Mouse (Mus musculus): ENCODE results near the gene Cnst.
"Not testable (repeated sequence)": the region's sequence is repeated elsewhere in the genome, so short reads cannot be mapped to it uniquely, and the experiment has no call there.

Gene Cnst
- long read RNA-seq, experiment 1, partial matches to known transcripts: 1 of 1 reads
- long read RNA-seq, experiment 1, other reads (novel, unspliced or antisense): 0 of 1 reads
- long read RNA-seq, experiment 2, partial matches to known transcripts: 2 of 2 reads
- long read RNA-seq, experiment 2, other reads (novel, unspliced or antisense): 0 of 2 reads

DNA sequence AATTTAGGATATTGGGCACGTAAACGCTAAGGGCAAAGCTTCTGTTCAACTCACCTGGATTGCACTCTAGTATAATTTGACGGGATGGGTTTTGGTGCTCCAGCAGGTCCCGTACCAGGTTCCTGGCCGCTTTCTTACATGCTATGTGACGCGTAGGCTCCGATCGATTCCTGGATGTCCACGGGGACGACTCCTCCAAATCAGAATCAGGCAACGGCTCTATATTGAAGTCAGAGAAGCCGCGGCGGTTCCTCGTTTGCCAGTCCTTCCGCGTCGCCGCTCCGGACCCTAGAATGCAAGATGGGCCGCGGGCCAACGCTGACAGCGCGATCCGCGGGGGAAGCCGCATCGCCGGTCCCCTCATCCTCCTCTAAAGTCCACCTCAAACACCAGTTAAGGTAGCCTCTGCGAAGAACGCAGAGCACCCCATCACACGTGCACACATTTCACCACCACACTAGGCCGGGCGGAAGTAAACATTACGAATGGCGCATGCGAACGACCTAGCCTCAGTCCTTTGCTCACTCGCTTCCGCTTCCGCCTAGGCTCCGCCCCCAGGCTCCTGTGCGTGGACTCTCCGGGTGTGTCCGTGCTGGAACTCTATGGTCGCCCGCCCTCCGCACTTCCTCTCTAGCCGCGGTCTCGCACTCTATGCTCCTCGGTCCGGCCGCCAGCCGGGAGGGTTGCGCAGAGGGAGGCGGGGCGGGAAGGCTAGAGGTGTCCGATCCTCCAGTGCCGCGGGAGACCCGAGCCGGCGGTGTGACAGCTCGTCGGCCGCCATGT, at the start of gene Cnst, which contains the start of gene Tfb2m:
Cnst (plus strand) TSS at position 603 of the 783 bp plus-strand sequence.
Tfb2m (minus strand) TSS at position 500 of the 783 bp plus-strand sequence.
- intact Hi-C loops (cut with DNase I): not testable (repeated sequence)

DNA sequence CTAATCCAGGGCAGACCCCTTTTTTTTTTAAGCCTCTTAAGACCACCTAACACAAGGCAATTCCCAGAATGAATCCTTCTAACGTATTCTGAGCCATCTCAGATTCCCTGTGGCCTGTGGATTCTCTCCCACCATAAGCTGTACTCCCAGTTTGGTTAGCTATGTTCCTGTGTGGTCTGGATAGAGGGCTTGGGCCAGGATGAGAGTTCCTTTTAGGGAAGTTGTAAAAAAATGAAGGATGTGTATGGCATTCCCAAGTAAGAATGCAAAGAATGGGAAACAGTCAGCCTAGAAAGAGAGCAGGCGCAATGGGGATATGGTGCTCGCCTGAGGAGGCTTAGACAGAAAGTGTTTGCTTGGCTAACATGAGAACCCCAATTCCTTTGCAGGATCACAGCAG, 46.9 kb upstream of the Cnst start:
- intact Hi-C loops (cut with DNase I): no loop called here

DNA sequence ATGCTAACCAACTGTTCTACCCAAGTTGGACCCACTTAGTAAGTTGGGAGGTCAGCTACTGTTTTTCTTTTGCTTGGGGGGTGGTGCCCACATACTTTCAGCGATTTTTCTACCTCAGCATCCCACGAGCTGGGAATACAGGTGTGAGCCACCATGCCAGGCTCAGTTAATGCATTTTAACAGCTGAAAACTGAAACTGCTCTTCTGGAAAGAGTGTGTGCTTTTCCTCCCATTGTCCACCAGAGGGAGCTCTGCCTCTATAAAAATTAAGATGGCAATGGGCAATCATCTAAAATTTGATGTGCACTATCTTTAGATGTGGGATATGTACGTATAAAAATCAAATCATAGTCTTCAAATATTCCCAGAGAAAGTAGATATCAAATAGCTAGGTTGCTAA, 43.6 kb upstream of the Cnst start:
- intact Hi-C loops (cut with DNase I): no loop called here

DNA sequence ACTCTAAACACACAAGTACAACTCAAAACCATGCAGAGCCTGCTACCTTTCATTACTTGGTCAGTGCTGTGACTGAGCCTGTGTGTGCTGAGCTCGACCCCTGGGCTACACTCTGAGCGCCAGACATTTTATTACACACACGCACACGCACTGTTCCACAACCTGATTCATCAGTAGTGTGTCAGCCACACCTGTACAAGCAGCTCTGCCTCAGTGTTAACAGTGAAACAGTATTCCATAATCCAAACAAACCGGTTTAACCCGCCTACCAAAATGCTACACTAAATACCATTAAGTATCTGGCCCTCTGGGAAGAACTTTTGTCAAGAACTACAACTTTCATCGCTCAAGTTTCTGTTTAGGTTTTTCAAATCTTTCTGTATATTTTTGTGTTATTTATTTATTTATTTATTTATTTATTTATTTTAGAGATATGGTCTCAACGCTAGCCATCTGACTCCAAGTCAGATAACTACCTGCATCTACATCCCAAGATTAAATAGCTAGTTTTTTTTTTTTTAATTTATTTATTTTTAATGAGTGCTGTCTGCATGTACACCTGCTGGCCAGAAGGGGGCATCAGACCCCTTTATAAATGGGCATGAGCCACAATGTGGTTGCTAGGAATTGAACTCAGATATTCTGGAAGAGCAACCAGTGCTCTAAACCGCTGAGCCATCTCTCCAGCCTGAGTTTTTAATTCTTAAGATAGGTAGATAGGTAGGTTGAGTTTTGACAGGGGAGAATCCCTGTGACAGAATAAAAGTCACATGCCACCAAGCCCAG, 39.4 kb upstream of the Cnst start:
- intact Hi-C loops (cut with DNase I): loop anchor here (5.0 kb wide), 1 partner anchor 116 kb away; no protein-coding TSS in a partner anchor

DNA sequence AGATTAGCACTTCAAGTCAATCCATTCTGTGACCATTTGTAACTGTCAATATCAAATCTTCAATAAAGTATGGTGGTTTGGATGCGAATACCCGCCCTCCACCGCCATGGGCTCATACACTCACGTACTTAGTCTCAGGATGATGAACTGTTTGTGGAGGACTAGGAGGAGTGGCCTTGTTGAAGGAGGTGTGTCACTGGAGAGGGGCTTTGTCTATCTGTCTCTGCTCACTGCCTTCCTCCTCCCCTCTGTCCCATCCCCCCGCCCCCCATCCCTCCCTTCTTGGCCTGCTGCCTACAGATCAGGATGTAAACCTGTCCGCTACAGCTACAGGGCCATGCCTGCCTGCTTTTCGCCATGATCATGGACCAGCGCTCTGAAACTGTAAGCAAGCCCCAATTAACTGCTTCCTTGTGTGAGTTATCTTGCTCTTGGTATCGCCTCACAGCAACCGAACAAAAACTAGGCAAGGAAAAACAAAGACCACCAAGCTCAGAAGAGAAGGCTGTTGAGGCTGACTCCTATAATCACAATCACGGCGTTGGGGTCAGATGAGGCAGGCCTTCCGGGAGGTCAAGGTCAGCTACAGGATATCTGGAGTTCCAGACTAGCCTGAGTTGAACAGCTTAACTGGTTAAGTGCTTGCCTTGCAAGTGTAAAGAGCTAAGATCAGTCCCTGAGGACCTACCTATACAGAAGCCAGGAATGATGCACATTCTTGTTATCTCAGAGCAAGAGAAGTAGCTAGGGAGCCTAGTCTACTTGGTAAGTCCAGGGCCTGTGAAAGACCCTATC, 35.4 kb upstream of the Cnst start:
- intact Hi-C loops (cut with DNase I): no loop called here

DNA sequence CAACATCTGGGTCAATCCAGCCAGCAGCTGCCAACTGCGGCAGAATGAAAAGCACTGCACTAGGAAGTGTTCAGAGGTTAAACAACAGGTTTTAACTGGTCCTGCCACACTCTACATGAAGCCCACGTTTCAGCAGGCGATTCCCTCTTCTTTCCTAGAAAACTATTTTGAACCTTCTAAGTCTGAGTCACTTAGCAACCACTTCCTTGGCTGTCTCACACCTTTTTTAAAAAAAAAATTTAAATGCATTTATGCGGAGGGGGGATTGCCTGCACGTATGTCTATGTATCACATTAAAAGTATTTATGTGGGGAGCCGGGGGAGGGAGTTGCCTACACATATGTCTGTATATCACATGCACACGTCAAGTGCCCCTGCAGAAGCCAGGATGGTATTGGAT, 34.3 kb upstream of the Cnst start:
- intact Hi-C loops (cut with DNase I): no loop called here

DNA sequence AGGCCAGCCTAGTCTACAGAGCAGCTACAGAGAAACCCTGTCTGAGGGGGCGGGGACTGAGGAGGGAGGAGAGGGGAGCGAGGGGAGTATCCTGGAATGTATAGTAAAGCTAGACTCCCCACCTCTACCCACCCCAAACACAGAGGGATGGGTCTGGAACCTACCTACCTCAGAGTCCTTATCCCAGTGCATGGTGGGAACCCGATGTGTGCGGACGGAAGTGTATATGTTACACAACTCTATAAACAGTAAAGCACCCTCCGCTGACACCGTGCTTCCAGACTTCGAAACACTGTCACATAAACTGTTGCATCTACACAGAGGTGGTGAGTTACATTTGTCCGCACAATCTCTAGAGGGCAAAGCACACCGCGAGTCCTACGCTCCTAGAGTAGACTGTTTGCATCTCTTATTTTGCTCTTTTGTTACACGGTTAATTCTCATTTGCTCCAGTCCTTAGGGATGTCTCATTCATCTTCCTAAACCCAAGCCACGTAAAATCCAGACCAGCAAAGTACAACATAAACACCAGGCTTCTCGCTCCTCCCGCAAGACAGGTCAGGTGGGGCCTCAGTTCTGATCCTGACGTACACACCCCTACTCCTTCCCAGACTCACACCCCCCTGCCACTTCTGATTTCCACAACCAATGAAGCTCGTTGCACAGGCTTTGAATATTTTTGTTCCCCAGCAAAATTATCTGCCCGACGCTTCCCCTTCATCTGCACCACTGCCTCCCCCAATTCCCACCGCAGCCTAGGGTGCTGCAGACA, 29.0 kb upstream of the Cnst start:
- intact Hi-C loops (cut with DNase I): no loop called here

DNA sequence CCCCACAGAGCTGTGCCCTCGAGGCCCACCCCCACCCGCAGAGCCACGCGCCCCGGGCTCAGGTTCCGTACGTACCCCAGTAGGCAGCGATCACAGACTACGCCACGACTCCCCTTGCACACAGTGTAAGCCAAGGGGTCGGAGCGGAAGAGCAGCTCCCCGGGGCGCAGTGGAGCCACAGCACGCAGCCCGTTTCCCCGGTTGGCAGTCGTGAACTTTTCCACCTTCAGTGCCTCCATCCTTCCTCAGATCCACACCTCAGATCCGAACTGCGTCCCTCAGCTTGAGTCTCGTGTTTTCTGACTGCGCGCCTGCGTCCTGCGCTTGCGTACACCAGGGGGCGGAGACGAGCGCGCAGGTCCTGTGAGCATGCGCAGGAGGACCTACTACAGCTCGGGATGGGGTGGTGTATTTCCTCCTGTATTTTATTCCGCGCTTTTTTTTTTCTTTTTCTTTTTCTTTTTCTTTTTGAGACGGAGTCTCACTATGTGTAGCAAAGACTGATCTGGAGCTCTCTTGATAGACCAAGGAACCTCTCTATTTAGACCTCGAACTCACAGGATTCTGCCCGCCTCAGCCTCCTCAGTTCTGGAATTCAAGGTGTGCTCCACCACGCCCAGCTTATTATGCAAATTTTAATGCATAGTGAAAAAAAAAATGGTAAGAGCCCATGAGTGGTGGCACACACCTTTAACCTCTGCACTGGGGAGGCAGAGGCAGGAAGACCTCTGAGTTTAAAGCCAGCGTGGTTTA, 28.3 kb upstream of the Cnst start, which contains the start of gene Smyd3:
Smyd3 (minus strand) TSS at position 329 of the 753 bp plus-strand sequence.
- intact Hi-C loops (cut with DNase I): no loop called here

DNA sequence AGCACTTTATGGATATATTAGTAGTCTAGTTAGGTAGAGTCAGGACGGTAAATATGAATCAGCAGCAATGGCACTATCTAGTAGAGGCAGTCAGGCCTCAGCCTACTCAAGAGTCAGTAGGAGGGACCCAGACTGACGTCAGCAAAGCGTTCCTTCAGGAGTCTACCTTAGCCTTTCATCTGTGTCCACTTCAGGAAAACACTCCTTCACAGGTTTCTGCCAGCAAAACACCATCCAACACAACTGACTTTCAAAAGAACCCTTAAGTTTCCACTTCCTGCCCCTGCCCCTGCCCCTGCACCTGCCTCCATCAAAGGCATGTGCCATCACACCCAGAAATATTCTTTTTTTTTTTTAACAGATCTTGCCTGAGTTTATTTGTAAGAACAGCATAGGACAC, 26.3 kb upstream of the Cnst start:
- intact Hi-C loops (cut with DNase I): no loop called here

DNA sequence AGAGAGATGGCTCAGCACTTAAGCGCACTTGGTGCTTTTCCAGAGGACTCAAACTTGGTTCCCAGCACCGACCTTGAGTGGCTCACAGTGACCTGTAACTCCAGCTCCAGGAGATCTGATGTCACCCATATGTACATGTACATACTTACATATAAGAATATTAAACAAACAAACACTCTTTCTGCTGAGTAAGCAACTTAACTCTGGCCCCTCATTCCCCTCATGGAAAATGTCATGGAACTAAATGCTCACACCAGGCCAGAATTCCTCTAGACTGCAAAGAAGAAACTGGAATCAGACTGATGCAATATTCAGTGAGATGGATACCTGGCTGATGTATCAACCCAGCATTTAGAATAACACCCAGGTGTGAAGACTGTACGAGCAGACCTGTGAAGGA, 7.1 kb upstream of the Cnst start:
- intact Hi-C loops (cut with DNase I): no loop called here

DNA sequence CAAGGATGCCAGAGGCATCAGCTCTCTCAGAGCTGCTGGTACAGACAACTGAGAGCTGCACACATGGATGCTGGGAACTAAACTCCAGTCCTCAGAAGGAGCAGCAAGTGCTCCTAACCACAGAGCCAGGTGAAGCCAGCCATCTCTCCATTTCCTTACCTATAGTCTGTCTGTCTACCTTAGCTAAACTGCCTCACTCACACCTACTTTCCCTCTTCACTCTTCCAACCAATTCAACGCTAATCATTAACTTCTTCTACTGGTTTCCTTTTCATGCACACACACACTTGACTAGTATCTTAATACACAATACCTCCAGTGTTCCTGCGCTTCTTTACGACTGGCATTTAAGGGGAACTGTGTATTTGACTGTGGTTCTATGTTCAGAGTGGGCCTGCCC, 6.3 kb upstream of the Cnst start:
- intact Hi-C loops (cut with DNase I): no loop called here

DNA sequence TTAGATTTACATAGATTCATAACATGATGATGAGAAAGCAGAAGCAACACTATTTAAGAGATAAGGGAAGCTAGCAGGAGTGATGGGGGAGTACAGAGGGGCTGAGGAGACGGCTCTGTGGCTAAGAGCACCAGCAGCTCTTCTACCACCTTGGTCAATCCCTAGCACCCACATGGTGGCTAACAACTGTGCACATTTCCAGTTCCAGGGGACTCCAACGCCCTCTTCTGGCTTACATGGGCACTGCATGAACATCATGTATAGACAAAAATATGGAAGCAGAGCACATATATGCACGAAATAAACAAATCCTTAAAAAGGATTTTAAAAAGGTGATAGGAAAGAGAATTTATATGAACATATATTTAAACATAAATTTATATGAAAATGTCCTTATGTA, 4.7 kb upstream of the Cnst start:
- intact Hi-C loops (cut with DNase I): no loop called here

DNA sequence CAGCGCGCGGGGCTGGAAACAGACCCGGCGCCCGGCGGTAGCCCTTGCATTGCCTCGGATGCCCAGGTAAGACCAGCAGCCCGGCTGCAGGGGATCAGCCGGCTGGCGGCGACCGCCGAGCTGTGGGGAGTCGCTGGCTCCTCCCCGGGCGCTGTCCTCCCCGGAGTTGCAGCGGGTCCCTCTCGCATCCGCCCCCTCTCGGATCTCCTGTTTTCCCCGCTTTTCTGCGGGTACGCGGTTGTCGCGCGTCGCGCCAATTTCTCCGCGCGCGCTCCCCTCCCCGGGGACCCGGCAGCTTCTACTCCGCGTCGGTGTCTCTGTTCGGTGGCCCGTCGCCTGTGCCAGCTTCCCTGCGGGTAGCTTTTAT, 364 bp downstream of the Cnst start:
- intact Hi-C loops (cut with DNase I): no loop called here

DNA sequence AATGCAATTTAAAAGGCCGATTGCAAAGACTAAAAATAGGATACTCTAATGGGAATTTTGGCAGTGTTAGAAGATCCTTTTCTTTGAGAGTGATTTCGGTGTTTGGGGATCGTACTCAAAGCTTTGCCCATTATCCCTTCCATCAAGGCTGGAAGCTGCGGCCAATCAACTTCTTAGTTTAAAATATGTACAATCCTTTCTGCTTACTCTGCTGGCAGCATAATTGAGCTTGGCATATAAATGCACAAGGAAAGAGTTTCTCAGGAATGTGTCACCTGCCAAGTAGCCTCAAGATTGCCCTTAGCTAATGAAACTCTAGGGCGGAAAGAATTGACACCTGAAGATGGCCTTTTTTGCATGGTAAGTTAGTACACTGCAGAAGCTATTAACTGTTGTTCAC, 1.0 kb downstream of the Cnst start:
- intact Hi-C loops (cut with DNase I): no loop called here

DNA sequence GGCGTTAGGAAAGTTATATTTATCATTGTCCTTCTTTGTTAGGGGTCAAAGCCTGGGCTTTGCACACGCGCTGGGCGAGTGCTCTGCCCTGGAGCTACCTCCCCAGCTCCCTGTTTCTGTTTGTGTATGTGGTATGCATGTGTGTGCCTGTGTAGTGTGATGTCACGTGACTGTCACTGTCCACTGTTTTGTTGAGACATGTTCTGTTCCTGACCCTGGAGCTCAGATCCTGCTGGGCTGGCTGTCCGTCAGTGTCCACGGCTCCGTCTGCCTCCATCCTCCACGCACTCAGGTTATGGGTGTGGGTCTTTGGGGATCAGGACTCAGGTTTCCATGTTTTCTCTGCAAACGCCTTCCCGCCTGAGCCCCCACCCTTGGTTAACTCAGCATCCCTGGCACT, 2.0 kb downstream of the Cnst start:
- intact Hi-C loops (cut with DNase I): no loop called here

DNA sequence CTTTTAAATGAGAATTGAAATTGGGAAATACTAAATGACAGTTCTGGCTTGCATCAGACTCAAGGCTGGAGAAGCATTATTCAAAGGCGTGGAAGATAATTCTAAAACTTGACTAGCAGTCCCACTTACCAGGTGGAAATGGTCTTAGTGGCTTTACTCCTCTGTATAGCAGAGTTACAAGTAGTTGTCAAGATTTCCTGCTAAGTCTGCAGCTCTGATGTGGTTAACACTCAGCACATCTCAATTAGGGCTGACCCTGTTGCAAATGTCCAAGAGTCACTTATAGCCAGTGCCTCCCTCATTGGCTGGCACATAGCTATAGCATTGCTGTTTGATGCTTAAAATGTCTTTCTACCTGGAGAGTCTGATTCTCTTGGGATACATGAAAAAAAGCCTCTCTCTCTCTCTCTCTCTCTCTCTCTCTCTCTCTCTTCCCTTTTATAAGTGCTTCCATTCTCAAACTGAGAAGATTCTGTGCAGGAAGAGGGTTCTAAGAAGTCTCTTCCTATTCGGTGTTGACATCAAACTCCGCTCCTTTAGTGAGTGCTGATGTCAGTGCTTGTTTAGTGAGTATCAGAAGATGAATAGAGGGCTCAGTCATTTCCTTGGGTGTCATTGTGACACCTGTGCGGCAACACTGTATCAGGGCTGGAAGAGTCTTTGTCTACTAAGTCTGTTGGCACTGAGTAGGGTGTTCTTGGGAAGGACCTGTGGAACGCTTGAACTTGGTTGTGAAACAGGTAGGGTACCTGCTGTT, 3.0 kb downstream of the Cnst start:
- intact Hi-C loops (cut with DNase I): no loop called here

DNA sequence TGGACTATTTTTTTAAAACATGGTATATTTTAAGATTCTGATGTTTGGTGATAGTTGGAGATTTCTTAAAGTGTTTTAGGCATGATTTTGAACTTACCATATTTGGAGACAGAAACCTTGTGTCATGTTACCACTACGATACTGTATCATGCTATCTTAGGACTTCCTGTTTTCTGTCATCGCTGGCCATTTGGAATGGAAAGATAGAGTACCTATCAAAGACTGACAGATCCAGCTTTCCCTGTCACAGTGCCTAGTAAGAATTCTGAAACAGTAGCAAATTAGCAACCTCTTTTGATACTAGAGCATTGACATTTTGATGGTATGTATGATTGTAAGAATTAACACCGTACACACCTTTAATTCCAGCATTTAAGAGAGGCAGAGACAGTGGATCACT, 5.2 kb downstream of the Cnst start:
- intact Hi-C loops (cut with DNase I): no loop called here

DNA sequence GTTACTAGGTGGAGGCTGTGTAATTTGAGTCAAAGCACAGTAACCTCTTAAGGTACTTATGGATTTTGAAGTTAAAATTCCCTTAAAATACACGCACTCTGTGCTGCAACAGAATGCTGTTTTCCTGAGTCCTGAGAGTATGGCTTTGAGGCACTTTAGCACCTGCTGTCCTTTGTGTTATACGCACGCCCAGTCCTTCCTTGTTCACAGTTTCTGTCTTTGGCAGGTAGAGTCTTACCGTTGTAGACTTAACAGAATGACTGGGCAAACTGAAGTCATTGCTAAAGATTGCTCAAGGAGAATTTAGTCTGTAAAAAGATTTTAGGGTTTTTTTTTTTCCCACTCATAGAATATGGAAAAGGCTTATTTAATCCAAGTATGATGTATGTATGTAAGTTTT, 5.8 kb downstream of the Cnst start:
- intact Hi-C loops (cut with DNase I): no loop called here

DNA sequence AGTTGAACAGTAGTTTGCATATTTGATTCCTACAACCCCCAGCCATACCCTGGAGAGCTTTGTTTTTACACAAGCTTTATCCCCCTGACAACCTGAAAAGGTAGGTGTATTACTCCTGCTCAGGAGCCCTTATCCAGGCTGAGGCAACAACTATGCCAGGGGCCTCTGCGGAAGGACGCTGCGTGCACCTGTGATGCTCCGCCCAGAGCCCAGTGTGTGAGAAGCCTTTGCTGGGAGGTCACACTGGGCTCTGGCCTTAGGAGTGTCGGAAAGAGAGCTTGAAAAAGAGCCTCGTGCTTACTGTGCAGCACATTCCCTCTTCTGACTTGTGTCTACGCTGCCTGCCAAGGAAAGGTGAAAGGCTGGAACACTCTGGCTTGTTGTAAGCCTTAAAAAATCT, 6.6 kb downstream of the Cnst start:
- intact Hi-C loops (cut with DNase I): no loop called here

Data from adrenal gland (tissue).